Mouse (Mus musculus): ENCODE data around the gene Gm44596.

- TF ChIP-seq CTCF (IDR thresholded peaks at IDR 0.05; ENCODE audit: low read depth) (no peak), EP300 (IDR thresholded peaks at IDR 0.05; ENCODE audit: low read depth) (no peak)
Observed at GRCm38 (mm10) chr6:128362381-128363006, 12.8 kb upstream of the Gm44596 start, which contains the start of the genes Rhno1 and Foxm1.

Measured in heart, postnatal 0 days (tissue).